Mouse (Mus musculus): ENCODE measurements around the gene Tcf7l1.

GRCm38 (mm10) chr6:72607060-72607459 lies 182.0 kb downstream of the Tcf7l1 start:
- no peak for TF ChIP-seq CTCF (IDR thresholded peaks at IDR 0.05; ENCODE audit: borderline replicate concordance, insufficient read depth, low read depth, low read length)
- no peak for TF ChIP-seq POLR2A (IDR thresholded peaks at IDR 0.05; ENCODE audit: borderline replicate concordance, insufficient read depth, low read length)

Data from cerebellum, adult 2 months (tissue).